Mouse (Mus musculus) lung, postnatal 0 days (tissue): ENCODE measurements at regions not wholly inside any gene's neighbourhood (a gene's known extent, or its start where the extent isn't known, plus 50 kb on each side); places are given as distances from the start of the nearest gene placed in this dataset.
A peak's percentile ranks its signal among the peaks of the same experiment; 100 is the strongest.

ENCODE experiments used
- CTCF ChIP-seq: IDR thresholded peaks from 2 replicates; pipeline ENCODE4 v1.5.1; 2016; ENCODE audit warnings: antibody characterized with exemption, mild to moderate bottlenecking
- EP300 ChIP-seq: IDR thresholded peaks from 2 replicates; pipeline ENCODE4 v1.6.1; 2016; ENCODE audit warnings: antibody characterized with exemption, mild to moderate bottlenecking, control low read depth

DNA sequence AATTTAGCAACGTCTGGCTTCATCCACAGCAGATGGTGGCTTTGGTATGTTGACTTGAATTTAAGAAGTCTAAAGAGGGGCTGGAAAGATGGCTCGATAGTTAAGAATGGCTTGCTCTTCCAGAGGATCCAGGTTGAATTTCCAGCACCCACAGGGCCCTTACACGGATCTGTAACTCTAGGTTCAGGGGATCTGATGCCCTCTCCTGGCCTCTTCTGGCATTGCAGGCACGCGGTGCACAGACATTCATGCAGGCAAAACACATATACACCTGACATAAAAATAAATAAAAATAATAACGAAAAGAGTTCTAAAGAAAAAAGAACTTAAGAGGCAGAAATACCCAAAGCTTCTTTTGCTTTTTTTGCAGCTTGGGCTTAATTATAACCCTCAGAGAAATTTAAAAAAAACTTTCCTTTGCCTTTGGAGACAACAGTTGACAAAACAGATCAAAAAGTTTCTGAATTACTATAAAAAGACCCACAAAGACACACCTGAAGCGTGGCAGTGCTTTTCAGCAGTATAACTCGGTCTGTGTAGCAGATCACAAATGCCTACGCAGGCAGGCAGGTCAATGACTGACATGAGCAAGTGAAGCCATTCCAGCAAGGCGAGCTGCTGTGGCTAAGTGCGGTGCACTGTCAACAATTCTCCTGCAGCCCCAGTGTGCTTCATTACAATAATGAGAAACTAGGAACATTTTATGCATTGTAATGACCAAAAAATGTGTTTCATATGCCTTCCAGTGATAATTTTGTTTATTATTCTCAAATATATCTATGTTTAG lies 85.5 kb upstream of the Pgrmc2 start:
- TF ChIP-seq CTCF (peak; percentile 47), EP300 (no peak)
